Mouse (Mus musculus): Measurements from ENCODE around the gene Hoxa4. TPM values are rescaled to one million over a fixed set of nuclear protein-coding genes. Genes with fewer than 3 reads are reported as not detected.

Hoxa4 gene
- polyA plus RNA-seq, 1 experiment from 2014 or later, result 8.8 TPM

DNA sequence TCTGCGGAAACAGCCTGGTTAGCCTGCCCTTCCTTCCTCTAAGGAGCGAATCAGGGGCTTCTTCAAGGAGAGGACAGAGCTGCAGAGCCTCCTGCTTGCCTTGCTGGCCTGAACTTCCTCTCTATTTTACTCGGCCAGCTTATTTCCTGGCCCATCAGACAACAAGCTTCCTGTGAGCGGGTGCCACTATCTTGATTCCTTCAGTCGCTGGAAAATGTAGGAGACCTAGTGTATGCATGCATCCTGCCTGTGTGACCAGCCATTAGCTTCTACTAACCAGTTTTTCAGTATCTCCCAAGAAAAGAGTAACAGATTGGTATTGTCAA, 20.7 kb downstream of the Hoxa4 start:
- no peaks in the 10 kb centered on the region for H3K36me3 ChIP-seq (ENCODE audit: control insufficient read depth, insufficient read depth, low read length)
- H3K27me3 ChIP-seq (replicated peaks; ENCODE audit: control insufficient read depth, insufficient read depth, low read length), result peaks cover 20% of the 10 kb centered on the region
- H3K4me2 ChIP-seq (ENCODE audit: low read length), result peak overlapping the region; percentile 39
- H3K4me1 ChIP-seq (ENCODE audit: control insufficient read depth, insufficient read depth, low read depth, low read length), result peaks cover 8% of the 10 kb centered on the region
- H3K9me3 ChIP-seq (ENCODE audit: control insufficient read depth, low read length), result no peaks in the 10 kb centered on the region
- H3K27ac ChIP-seq (ENCODE audit: low read depth, low read length), result peak overlapping the region; percentile 91
- peak overlapping the region; percentile 10 for H3K4me3 ChIP-seq (ENCODE audit: low read length)
- WGBS, result 7% methylated on average over 5 of the region's 5 CpGs
- H3K9ac ChIP-seq (ENCODE audit: low read depth, low read length), result peak overlapping the region; percentile 64
- no peak for ATAC-seq

DNA sequence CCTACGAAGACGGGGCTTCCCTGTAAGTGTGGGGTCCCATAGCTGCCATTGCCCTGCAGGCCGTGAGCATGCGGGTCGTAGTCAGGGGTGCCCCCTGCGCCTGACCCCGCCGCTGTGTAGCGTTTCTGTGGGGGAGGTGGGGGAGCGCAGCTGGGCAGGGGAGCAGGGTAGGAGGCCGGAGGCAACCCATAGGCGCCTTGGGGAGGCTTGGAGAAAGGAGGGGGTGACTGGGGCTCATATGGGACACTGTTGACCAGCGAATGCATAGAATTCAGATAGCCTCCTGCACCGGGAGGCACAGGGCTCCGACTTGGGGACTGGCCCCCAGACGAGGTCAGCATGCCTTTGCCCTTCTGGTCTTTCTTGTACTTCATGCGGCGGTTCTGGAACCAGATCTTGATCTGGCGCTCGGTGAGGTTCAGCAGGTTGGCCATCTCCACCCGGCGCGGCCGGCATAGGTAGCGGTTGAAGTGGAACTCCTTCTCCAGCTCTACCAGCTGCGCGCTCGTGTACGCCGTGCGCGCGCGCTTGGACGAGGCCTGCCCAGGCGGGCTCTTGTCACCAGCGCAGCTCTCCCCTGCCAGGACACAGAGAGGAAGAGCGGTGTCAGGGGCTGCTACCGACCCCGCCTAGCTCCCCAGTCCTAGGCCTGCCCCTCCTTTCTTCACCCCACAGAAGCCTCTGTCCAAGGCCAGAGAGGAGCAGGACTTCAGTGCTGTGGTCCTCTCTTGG, 21.2 kb downstream of the Hoxa4 start:
- WGBS, result 2% methylated on average over 37 of the region's 40 CpGs
- Histone ChIP-seq H3K4me3 (ENCODE audit: low read length) (peak overlapping the region; percentile 10), H3K9me3 (ENCODE audit: control insufficient read depth, low read length) (no peaks in the 10 kb centered on the region), H3K4me1 (ENCODE audit: control insufficient read depth, insufficient read depth, low read depth, low read length) (peaks cover 8% of the 10 kb centered on the region), H3K36me3 (ENCODE audit: control insufficient read depth, insufficient read depth, low read length) (no peaks in the 10 kb centered on the region), H3K9ac (ENCODE audit: low read depth, low read length) (peak overlapping the region; percentile 64), H3K4me2 (ENCODE audit: low read length) (peak overlapping the region; percentile 39), H3K27ac (ENCODE audit: low read depth, low read length) (peak overlapping the region; percentile 91), H3K27me3 (replicated peaks; ENCODE audit: control insufficient read depth, insufficient read depth, low read length) (peaks cover 20% of the 10 kb centered on the region)
- no peak for ATAC-seq

- 6% methylated on average over 16 of the region's 16 CpGs for WGBS
- Histone ChIP-seq H3K4me3 (ENCODE audit: low read length) (peak overlapping the region; percentile 10), H3K36me3 (ENCODE audit: control insufficient read depth, insufficient read depth, low read length) (no peaks in the 10 kb centered on the region), H3K9ac (ENCODE audit: low read depth, low read length) (peak overlapping the region; percentile 64), H3K4me1 (ENCODE audit: control insufficient read depth, insufficient read depth, low read depth, low read length) (peaks cover 8% of the 10 kb centered on the region), H3K27me3 (replicated peaks; ENCODE audit: control insufficient read depth, insufficient read depth, low read length) (peaks cover 16% of the 10 kb centered on the region), H3K27ac (ENCODE audit: low read depth, low read length) (peak overlapping the region; percentile 91), H3K4me2 (ENCODE audit: low read length) (peak overlapping the region; percentile 39), H3K9me3 (ENCODE audit: control insufficient read depth, low read length) (no peaks in the 10 kb centered on the region)
- ATAC-seq, result no peak
Observed at GRCm38 (mm10) chr6:52169499-52170165, 21.9 kb downstream of the Hoxa4 start.

DNA sequence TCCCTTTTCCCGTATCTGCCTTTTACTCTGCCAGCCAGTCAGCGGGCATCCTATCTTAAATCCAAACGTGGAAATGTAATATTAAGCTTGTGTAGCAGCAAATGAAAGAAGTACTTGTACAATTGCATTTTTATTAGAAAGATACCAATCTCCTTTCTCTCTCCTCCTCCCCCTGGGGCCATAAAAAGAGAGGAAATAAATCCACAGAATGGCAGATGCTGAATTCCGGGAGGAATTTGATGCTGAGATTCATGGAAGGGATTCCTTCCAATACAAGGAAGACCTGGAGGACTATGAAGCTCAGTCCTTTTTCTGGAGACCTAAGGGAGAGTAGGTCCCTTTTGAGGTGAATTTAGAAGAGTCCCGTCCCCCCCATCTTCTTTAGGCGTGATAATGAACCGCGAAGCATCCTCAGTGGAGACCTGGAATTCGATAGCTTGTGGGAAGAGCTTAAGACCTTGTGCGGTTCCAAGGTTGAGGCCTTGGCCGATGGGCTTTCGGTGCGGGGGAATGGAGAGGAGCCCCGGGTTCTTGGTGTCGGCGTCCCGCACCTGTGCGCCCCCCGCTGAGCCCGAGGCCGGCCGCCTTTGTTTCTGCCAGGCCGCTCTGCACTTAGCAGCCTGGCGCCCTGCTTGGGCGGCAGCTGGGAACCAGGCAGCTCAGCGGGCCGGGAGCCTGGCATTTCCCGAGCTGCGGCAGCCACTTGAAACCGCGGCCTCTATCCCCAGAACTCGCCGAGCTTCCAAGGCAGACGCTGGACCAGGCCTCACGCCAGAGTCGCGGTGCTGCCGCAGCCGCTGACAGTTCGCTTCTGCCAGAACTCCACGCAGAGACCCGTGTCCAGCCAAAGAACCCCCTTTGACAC, 23.1 kb downstream of the Hoxa4 start:
- H3K36me3 ChIP-seq (ENCODE audit: control insufficient read depth, insufficient read depth, low read length), result no peaks in the 10 kb centered on the region
- peaks cover 13% of the 10 kb centered on the region for H3K27me3 ChIP-seq (replicated peaks; ENCODE audit: control insufficient read depth, insufficient read depth, low read length)
- WGBS, result 1% methylated on average over 42 of the region's 42 CpGs
- no peaks in the 10 kb centered on the region for H3K9me3 ChIP-seq (ENCODE audit: control insufficient read depth, low read length)
- H3K4me2 ChIP-seq (ENCODE audit: low read length), result peak overlapping the region; percentile 80
- H3K4me1 ChIP-seq (ENCODE audit: control insufficient read depth, insufficient read depth, low read depth, low read length), result peaks cover 8% of the 10 kb centered on the region
- peak overlapping the region; percentile 57 for H3K4me3 ChIP-seq (ENCODE audit: low read length)
- H3K9ac ChIP-seq (ENCODE audit: low read depth, low read length), result peak overlapping the region; percentile 75
- peak overlapping the region; percentile 97 for H3K27ac ChIP-seq (ENCODE audit: low read depth, low read length)
- ATAC-seq, result no peak

DNA sequence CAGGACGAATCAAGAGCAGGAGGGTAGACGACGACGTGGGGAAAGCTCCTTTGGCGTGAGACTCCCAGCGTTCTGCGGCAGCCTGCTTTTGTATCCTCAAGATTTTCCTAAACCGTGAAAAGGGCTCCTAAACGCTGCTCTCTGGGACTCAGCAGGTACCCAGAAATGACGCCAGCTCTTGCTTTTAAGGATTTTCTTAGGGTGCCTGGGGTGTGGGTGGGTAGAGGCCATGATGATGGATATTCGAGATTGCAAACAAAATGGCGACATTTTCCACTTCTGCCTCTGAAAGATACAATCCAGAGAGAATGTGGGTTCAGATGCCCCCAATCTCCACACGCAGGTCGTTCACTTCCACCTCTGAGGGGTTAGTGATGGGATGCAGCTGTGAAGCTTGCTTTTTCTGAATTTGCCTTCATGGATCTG, 23.8 kb downstream of the Hoxa4 start:
- no peak for ATAC-seq
- Histone ChIP-seq H3K9ac (ENCODE audit: low read depth, low read length) (peak overlapping the region; percentile 53), H3K36me3 (ENCODE audit: control insufficient read depth, insufficient read depth, low read length) (no peaks in the 10 kb centered on the region), H3K4me1 (ENCODE audit: control insufficient read depth, insufficient read depth, low read depth, low read length) (peaks cover 8% of the 10 kb centered on the region), H3K27me3 (replicated peaks; ENCODE audit: control insufficient read depth, insufficient read depth, low read length) (peaks cover 10% of the 10 kb centered on the region), H3K4me2 (ENCODE audit: low read length) (peak overlapping the region; percentile 80), H3K9me3 (ENCODE audit: control insufficient read depth, low read length) (no peaks in the 10 kb centered on the region), H3K4me3 (ENCODE audit: low read length) (peak overlapping the region; percentile 57), H3K27ac (ENCODE audit: low read depth, low read length) (peak overlapping the region; percentile 97)
- WGBS, result 5% methylated on average over 14 of the region's 14 CpGs

GRCm38 (mm10) chr6:52167176-52167575, 24.4 kb downstream of the Hoxa4 start:
- Histone ChIP-seq H3K4me2 (ENCODE audit: low read length) (peak overlapping the region; percentile 80), H3K27ac (ENCODE audit: low read depth, low read length) (peak overlapping the region; percentile 97), H3K4me1 (ENCODE audit: control insufficient read depth, insufficient read depth, low read depth, low read length) (peaks cover 7% of the 10 kb centered on the region), H3K9ac (ENCODE audit: low read depth, low read length) (peak overlapping the region; percentile 83), H3K4me3 (ENCODE audit: low read length) (peak overlapping the region; percentile 57), H3K9me3 (ENCODE audit: control insufficient read depth, low read length) (no peaks in the 10 kb centered on the region), H3K27me3 (replicated peaks; ENCODE audit: control insufficient read depth, insufficient read depth, low read length) (peaks cover 10% of the 10 kb centered on the region), H3K36me3 (ENCODE audit: control insufficient read depth, insufficient read depth, low read length) (no peaks in the 10 kb centered on the region)
- no peak for ATAC-seq
- WGBS, result 17% methylated on average over 1 of the region's 1 CpGs

GRCm38 (mm10) chr6:52166431-52167077, 25.0 kb downstream of the Hoxa4 start:
- peak overlapping the region; percentile 83 for H3K9ac ChIP-seq (ENCODE audit: low read depth, low read length)

DNA sequence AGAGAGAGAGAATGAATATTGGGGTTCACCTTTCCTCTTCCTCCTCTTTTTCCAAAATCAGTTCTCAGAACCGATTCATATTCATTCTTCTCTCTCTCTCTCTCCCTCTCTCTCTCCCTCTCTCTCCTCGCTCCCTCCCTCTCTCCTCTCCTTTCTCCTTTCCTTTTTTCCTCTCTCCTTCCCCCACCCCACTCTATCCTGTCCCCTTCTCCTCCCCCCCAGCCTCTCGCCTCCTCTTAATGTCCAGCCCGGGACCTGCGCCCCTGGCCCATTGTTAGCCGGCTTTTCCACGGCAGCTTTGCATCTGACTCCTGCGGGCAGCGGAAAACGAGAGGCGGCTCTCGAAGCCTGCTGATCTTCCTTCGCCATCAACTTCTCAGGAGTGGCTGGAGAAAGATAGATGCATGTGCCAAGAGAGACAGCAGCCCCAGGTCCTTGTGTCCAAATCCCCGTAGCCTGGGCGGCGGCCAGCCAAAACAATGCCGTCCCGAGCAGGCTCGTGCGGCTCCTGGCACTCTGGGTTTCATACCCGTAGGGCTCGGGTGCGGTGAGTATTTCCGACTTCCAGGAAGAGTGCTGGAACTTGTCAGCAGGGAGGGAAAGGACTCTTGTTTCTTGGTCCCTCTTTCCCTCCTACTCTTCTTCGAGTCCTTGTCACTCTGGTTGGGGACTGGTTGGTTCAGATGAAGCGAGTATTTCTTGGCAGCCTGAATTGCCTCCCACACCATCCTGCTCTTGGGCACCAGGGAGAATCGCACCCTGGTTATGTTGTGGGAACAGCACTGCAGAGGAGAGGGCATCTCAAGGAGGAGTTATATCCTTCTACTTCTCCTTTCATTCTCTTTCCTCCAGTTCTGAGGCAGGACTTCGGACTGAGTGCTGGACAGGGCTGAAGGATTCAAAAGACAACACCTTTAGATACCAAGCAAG, 25.8 kb downstream of the Hoxa4 start:
- Histone ChIP-seq H3K9me3 (ENCODE audit: control insufficient read depth, low read length) (no peaks in the 10 kb centered on the region), H3K27me3 (replicated peaks; ENCODE audit: control insufficient read depth, insufficient read depth, low read length) (peaks cover 4% of the 10 kb centered on the region; the same call in 1 of the 2 replicates), H3K4me2 (ENCODE audit: low read length) (peak overlapping the region; percentile 80), H3K4me1 (ENCODE audit: control insufficient read depth, insufficient read depth, low read depth, low read length) (peaks cover 3% of the 10 kb centered on the region; the same call in 1 of the 2 replicates), H3K9ac (ENCODE audit: low read depth, low read length) (peak overlapping the region; percentile 83), H3K36me3 (ENCODE audit: control insufficient read depth, insufficient read depth, low read length) (no peaks in the 10 kb centered on the region), H3K4me3 (ENCODE audit: low read length) (peak overlapping the region; percentile 57), H3K27ac (ENCODE audit: low read depth, low read length) (peak overlapping the region; percentile 97)
- ATAC-seq, result no peak
- 1% methylated on average over 28 of the region's 28 CpGs for WGBS

More at GRCm38 (mm10) chr6:52166431-52167077, 25.0 kb downstream of the Hoxa4 start:
- no peak for ATAC-seq
- Histone ChIP-seq H3K27ac (ENCODE audit: low read depth, low read length) (peak overlapping the region; percentile 97), H3K9me3 (ENCODE audit: control insufficient read depth, low read length) (no peaks in the 10 kb centered on the region), H3K36me3 (ENCODE audit: control insufficient read depth, insufficient read depth, low read length) (no peaks in the 10 kb centered on the region), H3K27me3 (replicated peaks; ENCODE audit: control insufficient read depth, insufficient read depth, low read length) (peaks cover 6% of the 10 kb centered on the region; the same call in 1 of the 2 replicates), H3K4me2 (ENCODE audit: low read length) (peak overlapping the region; percentile 80), H3K4me3 (ENCODE audit: low read length) (peak overlapping the region; percentile 57), H3K4me1 (ENCODE audit: control insufficient read depth, insufficient read depth, low read depth, low read length) (peaks cover 3% of the 10 kb centered on the region)
- 4% methylated on average over 4 of the region's 4 CpGs for WGBS

Measured in hindbrain, embryonic 16.5 days (tissue).